Mouse (Mus musculus) embryo, embryonic 11.5 days (tissue): ENCODE data around the gene Fam184b.
A peak's percentile ranks its signal among the peaks of the same experiment; 100 is the strongest.

ENCODE experiments used
- DNase-seq: peaks from one replicate; pipeline ENCODE4 v3.0.0-alpha.2; 2012; ENCODE audit warnings: low read depth, low spot score

The Fam184b gene

DNA sequence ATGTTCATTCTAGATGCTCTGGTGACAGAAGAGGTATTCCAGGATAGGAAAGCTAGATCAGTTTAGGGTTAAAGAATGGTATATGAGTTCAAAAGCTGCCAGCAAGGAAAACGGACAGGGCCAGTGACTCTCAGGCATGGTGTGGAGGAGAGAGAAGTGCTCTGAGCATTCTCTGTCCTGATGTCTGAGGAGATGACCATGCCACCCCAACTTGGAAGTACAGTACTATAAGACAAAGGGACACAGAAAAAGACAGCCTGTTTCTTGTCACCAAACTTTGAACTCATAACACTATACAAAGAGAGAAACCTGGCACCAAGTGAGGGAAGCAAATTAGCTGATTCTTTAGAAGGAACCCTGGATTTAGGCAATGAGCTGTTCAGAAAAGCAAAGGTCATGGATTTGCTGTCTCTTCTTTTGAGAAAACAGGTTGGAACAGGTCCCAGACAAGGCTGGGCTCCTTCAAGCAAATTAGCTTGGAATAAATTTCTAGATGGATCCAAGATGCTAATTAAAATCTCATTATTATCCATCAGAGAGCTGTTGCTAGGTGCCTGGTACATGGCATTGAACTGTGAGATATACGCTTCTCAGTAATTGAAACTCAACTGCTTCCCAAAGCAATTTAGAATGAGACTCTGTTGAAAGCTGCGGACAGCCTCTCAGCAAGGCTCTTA is 43.9 kb downstream of the Fam184b start:
- no peak for DNase-seq

DNA sequence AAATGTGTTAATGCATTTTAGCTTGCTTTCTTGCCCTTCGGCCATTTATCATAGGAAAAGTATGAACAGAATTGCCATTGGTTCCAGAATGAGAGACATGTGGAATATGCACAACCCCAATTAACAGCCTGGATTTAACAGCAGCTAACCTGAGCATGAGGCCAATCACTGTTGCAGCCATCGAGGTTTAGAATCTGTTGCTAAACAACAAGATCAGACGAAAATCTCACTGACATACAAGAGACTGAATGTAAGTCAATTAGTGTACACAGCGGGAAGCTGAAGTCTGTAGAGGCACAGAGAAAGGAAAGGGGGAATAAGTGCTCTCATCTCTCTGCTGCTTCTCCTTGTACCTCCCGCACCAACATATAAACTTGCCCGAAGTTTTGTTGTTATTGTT is 46.1 kb downstream of the Fam184b start:
- DNase-seq: no peak

DNA sequence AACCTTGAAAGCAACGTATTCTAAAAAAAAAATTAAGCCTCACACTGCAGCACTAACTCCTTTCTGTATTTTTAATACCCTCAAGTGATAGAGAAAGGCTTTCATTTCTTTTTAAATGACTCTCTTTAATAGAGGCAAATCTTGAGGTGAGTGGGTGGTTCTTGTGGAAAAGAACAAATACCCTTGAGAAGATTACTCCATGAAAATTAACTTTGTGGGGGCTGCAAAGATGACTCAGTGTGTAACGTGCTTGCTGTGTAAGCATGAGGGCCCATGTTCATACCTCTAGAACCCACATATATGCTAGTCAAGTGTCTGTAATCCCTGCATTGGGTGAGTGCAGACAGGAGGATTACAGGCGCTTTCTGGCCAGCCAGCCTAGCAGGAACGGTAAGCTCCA is 49.3 kb downstream of the Fam184b start:
- DNase-seq: no peak

DNA sequence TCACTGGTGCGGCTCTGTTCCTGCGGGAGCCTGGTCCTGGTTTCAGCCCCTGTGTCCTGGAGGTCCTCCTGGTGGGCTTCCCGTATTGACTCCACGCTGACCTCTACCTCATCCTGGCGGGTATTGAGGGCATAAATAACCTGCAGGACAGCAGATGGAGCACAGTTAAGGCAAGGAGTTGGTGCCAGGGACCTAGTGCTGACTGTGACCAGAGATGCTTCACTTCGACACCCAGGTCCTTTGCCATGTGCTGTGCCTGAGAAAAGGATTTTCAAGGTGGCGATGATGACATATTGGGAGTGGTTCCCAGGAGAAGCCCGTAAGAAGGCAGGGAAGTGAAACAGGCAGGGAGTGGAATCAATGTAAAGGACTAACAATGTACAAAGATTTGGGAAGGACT is 54.8 kb downstream of the Fam184b start:
- DNase-seq: no peak

DNA sequence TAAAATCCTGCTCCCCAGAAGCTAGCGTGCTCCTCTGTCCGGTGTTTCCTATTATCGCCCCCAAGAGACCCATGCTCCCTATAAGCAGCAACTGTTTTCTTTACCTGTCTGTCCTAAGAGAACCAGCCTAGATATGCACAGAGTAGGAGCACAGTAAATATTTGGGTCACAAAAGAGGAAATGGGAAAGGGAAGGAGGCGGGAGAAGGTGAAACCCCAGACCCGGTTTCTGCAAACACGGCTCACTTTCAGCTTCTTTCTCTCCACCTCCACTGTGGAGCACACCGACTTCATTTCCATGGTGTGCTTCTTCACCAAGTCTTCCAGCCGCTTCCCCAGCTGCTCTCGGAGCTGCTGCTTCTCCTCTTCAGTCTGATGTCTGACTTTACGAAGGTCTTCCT is 59.1 kb downstream of the Fam184b start:
- no peak for DNase-seq

DNA sequence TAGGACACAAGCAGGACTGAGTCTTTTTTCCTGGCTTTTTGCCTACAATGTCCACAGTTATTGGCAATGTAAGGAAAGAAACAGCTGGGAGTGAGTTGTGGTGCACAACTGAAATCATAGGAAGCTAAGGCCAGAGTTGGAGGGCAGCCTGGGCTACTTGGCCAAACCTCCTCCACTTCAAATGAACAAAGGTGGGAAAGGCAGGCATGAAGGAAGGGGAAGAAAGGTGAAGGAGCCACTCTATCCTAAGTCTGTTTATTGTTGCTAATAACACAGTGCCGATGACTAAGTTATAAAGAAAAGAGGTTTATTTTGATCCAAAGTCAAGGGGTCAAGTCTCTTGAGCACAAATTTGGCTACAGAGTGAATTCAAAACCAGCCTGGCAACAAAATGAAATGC is 62.0 kb downstream of the Fam184b start:
- DNase-seq: no peak

DNA sequence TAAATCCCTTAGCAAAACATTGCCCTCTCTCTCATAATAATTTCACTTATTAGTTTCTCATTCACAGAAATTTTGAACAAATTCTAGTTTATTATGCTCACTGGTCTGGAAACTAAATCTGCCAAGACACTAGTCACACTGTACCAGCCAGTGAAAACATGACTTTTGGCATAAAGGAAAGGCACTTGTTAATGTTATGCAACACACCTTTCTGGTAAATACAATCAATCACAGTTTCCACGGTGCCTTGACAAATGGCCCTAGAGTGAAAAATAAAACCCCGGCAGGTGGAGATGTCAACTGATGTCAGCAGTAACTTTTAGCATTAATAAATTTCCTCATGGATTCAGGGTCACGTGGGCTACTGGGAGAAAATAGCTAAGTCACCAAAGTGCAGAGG is 62.7 kb downstream of the Fam184b start:
- DNase-seq: no peak

DNA sequence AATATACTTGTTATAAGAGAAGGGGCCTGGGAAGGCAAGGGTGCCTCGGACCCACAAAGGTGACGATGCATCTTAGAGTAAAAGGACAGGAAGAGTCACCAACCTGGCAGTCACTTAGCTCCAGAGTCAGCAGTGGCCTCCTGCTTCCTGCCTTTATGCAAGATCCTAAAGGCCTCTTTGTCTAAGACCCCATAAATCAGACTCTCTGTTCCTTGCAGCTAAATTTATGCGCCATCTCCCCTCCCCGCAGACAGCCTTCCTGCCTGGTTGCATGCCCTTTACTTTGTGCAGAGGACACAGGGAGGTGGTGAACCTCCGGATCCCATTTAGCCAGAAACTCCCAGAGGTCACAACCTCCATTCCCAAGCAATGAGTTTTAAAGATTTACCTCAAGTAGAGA is 66.6 kb downstream of the Fam184b start:
- DNase-seq: peak; percentile 36

DNA sequence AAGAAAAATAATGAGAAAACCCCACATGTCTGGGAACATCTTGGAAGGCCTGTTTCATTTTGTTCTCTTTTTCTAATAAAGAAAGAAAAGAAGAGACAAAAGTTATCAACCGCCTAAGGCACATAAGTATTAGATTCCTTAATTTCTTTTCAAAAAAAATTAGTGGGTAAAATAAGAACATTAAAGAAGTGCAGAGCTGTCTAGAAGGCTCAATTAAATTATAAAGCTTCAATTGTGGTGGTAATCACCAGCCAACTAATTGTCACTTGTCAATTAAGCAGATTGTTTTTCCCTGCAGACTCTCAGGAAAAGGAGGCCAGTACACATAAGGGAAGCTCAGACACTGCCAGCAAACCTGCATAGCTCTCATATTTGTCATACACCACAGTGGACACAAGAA is 73.6 kb downstream of the Fam184b start:
- no peak for DNase-seq

DNA sequence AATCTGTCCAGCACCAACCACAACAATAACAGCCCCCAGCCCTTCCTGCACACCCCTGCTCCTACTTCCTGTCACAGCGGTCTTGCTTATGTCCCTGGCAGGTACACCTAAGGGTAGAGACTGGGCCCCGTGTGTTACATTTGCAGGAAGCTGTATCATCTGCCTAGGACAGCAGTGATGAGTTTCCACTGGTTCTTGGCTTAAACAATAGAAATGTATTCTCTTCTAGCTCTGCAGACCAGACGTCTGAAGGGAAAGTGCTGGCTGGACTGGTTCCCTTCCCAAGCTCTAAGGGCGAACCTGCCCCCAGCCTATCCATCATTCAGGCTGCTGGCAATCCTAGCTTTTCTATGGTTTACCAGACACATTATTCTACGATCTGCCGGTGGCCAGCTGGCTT is 75.4 kb downstream of the Fam184b start:
- no peak for DNase-seq

DNA sequence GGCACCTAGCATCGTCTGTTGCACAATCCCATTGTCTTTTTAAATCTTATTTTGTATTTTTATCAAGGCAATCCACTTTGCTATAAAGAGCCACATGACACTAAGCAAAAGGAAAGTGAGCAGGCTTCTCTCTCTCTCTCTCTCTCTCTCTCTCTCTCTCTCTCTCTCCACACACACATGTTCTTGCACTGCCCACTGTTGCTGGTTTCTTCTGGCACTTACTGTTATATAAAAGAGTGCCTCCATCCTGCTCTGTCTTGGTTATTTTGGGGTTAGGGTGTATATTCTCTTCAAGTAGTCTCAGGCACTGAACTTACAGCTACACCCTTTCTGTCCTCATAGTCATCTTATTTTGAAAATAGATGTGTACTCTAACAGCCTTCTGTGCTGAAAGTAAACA is 89.8 kb downstream of the Fam184b start:
- DNase-seq: no peak

DNA sequence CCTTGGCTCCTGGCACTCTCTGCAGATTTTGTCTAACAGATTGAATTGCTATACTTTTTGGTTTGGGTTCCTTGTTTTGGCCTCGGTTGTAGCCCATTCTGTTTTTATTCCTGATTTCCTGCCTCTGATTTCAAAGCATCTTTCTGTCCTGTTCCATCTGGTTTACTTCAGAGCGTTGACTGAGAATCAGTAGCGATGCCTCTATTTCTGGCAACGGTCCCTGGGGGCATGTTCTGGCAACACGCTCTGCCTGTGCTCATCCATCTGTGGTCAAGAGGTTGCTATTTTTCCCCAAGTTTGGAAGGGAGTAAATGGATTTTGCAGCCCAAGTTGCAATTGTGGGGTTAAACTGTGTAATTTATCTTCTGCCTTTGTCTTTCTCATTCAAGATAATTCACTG is 96.0 kb downstream of the Fam184b start:
- no peak for DNase-seq

DNA sequence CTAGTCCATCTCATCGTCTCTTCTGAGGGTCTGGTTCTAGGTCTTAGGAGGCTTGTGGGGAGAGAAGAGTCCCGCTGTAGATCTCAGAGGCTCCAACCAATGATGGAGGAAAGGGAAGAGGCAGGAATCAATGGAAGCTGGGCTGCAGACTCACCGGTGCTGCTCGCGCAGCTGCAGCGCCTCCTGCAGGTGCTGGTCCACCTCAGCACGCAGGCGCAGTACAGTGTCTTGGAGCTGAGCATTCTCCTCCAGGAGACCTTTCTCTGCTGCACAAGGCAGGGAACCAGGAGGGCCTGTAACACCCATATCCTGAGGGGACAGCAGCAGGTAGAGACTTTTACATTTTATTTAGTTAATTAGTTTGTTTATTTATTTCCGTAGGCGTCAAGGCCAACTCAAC is 99.9 kb downstream of the Fam184b start:
- no peak for DNase-seq

DNA sequence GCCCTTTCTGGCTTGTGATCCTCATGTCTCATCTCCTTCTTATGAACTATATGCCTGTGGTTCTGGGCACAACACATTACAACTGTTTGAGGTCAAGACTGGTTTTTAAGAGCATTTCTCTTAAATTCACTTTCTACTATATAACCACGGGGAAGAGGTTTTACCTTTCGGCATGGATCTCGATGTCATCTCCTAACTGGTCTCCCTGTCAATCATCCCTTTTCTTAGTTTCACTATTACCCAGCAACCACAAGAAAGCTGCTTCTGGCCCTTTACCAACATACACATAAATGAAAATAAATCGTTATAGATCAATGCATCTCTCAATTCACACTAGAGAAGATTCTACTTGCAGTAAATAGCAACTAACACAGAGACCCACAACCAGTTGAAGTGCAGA is 104.2 kb downstream of the Fam184b start:
- no peak for DNase-seq

DNA sequence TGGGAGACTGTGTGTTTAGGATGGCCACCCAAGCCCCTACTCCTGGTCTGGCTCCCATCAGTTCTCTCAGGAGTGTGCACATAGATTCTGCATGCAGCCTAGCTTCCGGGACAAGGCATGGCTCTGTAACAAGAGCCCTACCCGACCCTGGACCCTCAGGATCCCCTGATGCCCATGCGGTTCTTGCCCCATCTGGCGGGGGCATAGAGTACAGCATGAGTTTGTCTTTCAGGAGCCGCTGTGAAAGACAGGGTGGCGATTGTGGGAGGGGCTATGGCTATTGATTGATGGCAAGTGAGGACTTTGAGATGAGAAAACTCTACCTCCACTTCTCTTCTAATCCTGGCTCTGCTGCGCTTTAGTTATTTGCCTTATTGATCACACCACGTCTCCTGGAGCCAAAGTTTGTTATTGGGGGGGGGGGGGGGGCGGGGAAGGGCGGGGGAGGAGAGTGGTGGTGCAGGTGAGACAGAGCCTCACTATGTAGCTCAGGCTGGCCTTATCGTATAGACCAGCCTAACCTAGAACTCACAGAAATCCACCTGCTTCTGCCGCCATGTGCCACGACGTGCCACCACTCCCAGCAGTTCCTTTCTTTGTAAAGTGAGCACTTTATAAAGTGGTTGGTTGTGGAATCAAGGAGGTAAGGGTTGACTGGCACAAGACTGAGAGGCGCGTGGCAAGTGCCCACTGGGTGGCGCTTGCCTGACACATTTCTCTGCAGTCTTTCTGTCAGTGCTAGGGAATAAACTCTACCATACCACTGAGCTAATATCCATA is 104.9 kb downstream of the Fam184b start:
- DNase-seq: peak; percentile 50

DNA sequence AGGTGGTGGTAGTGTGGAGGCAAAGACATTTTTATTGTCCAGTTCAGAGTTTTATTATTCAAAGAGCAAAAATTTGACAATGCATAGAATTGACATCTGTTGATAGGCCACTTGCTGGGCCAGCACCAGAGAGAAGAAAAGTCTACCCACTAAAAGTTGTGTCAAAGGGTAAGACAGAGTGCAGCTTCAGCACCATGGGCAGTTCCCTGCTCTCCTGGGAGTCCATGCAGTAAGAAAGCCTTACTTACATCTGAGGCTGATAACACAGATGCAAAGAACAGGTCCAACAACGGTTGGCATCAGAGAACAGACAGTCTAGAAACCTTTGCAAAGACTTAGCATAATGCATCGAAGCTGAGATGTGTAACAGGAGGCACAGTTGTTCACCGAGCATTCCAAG is 109.7 kb downstream of the Fam184b start:
- DNase-seq: no peak

DNA sequence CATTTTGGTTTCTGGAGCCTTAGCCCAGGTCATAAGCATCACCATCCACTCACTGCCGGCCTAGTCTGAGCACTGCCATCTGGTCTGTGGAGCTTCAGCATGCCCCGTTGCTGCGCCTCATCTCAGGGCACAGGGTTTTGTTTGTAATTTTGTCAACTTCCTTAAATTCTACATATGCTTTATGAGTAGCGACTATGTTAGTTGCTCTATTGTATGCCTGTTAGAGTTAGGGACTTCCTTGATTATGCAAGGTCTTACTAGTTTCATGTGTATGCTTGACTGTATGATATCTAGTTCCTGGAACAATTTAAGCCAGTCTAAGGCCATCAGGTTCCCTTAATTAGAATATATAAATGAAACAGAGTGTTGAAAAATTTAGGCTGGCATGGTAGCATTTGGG is 113.1 kb downstream of the Fam184b start:
- DNase-seq: no peak

DNA sequence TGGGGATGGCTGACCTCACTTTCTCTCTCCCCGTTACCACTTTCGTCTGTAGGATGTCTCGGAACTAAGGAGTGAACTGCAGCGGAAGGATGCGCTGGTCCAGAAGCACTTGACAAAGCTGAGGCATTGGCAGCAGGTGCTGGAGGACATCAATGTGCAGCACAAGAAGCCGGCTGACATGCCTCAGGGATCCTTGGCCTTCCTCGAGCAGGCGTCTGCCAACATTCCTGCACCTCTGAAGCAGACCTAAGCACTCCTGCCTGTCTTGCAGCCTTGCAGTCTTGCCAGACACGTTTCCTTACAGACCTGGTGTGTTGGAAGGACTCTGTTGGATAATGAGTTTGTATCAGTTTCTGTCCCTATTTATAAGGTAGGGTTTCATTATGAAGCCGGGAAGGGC is 114.3 kb downstream of the Fam184b start:
- DNase-seq: no peak

DNA sequence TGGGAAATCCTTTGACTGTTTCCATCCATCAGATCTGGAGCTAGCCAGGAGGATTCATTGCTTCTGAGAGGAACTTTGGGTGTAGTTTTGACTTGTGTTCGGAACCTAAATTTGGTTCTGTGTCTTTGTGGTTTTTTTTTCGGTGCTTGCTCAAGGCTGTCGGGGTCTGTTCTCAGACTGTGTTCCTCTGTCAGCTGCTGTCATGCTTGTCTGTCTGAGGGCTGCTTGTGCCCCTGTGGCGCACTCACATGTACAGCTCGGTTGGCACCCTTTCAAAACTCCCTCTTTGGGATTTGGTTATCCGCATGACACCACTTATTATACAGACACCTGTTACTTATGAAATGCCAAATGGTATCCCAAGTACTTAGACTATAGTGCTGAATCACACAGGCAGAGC is 117.8 kb downstream of the Fam184b start:
- DNase-seq: no peak

DNA sequence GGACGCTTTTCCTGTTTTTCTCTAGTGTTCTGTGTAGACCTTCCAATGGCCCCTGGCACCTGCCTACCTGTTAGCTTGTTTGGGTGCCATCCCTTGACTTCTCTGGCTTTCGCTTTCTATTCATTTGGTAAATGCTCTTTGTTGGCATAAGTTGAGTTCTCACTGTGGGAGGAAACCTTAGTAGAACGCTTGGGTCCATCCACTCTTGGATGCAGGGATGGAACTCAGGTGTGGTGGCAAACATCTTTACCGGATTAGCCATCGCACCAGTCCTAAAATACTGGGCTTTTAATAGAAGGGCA is 118.7 kb downstream of the Fam184b start:
- DNase-seq: no peak

DNA sequence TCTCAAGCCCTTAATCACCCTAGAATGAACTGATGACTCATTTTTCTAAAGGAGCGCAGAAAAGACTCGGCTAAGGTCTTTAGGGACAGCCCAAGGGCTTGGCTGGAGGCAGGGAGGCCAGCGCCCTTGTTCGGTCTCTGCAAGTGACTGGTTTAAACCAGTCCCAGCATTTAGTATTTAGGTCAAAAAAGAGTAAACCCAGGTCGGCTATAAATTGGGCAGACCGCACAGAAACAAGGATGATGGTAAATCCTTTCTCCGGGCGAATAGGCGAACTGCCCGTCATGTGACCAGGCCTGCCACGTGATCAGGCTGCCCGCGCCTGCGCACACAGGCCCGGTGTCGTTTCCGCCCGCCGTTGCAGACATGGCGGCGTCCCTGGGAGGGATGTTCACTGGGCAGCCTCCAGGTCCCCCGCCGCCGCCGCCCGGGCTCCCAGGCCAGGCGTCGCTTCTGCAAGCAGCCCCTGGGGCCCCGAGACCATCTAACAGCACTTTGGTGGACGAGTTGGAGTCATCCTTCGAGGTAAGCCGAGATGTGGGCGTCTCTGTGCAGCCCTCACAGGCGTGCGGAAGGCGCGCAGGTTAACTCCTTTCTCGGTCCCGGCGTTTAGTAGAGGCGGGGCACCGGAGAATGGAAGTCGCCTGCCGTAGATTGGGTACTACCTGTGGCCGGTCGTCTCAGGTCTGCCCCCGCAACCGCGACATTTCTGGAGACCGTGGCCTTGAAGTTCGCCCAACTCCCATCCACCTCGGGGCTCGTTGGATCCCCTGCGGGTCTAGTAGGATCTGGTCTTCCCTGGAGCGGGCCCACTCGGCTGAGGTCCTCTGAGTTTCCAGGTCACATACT is 119.2 kb downstream of the Fam184b start, which contains the start of gene Med28:
Gene Med28, plus strand, starts transcription at position 270 of the 849 bp plus-strand sequence.
- DNase-seq: peak; percentile 79

DNA sequence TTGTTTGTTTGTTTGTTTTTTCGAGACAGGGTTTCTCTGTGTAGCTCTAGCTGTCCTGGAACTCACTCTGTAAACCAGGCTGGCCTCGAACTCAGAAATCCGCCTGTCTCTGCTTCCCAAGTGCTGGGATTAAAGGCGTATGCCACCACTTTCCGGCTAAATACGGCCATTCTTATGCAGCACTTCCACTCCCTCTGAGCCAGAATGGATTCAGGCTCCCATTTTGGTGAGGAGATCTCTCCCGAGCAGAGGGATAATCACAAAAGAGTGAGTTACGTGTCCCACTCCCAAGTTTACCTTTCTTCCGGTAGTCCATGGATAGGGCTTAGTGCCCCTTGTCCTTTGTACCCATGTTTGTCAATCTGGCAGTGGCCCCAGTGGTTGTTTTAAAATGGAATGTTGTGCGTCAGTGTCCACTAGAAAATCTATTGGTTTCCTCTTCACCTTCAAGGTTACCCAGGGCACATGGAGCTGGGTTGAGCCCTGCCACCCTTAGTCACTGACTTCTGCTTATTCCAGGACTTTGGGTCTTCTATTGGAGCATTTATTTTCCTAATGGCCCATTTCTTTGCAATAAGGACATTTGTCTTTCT is 124.2 kb downstream of the Fam184b start:
- no peak for DNase-seq
